ENCODE assay signal across 9 mouse cellular contexts in genomic region chr8:123103285-123103684, GRCm38 (mm10). TPM values are rescaled to one million over a fixed set of nuclear protein-coding genes. Genes with fewer than 3 reads are reported as not detected.
DNase-seq lines count a peak whose midpoint lies in the region; ATAC-seq and TF ChIP-seq lines count a peak whose summit lies in the region.
"Had no signal": no experiment of that assay in that cellular context is flagged by ENCODE, and none has a peak within 500 bp of the region (broad histone marks: within the 10 kb centered on the region; RNA-seq: fewer than 3 reads in every experiment).

No protein-coding gene starts in this region.

- no peaks in the 10 kb centered on the region for H3K9me3 ChIP-seq in lung, embryonic 14.5 days (ENCODE audit: low read depth, low read length)
- H3K9me3 ChIP-seq in embryonic facial prominence, embryonic 12.5 days = no peaks in the 10 kb centered on the region
- H3K9me3 ChIP-seq in limb, embryonic 11.5 days (ENCODE audit: control insufficient read depth, low read length) = no peaks in the 10 kb centered on the region
- no peaks in the 10 kb centered on the region for H3K9me3 ChIP-seq in neural tube, embryonic 15.5 days (replicated peaks)

- H3K36me3 ChIP-seq in lung, embryonic 14.5 days (ENCODE audit: insufficient read depth) = peaks cover 35% of the 10 kb centered on the region
- H3K36me3 ChIP-seq in embryonic facial prominence, embryonic 12.5 days = peaks cover 27% of the 10 kb centered on the region
- H3K36me3 ChIP-seq in limb, embryonic 11.5 days (ENCODE audit: control insufficient read depth, insufficient read depth, low read length) = peaks cover 11% of the 10 kb centered on the region
- H3K36me3 ChIP-seq in neural tube, embryonic 15.5 days = peaks cover 23% of the 10 kb centered on the region

- no peaks in the 10 kb centered on the region for H3K4me1 ChIP-seq in lung, embryonic 14.5 days (ENCODE audit: insufficient read depth)
- peaks cover 9% of the 10 kb centered on the region for H3K4me1 ChIP-seq in embryonic facial prominence, embryonic 12.5 days
- peaks cover 7% of the 10 kb centered on the region; the same call in 1 of the 2 replicates for H3K4me1 ChIP-seq in limb, embryonic 11.5 days (ENCODE audit: control insufficient read depth, insufficient read depth, low read length)
- H3K4me1 ChIP-seq in neural tube, embryonic 15.5 days = peaks cover 18% of the 10 kb centered on the region

- WGBS in lung, embryonic 14.5 days = 13% methylated on average over 14 of the region's 15 CpGs
- 16% methylated on average over 15 of the region's 15 CpGs for WGBS in embryonic facial prominence, embryonic 12.5 days
- 18% methylated on average over 14 of the region's 15 CpGs for WGBS in limb, embryonic 11.5 days
- WGBS in neural tube, embryonic 15.5 days = 16% methylated on average over 15 of the region's 15 CpGs

- no peak for TF ChIP-seq CTCF in lung, embryonic 14.5 days (IDR thresholded peaks at IDR 0.05; ENCODE audit: low read depth)

- peak overlapping the region; percentile 97; the same call in 1 of the 2 replicates for H3K27ac ChIP-seq in lung, embryonic 14.5 days (ENCODE audit: low read depth)
- H3K27ac ChIP-seq in embryonic facial prominence, embryonic 12.5 days = peak overlapping the region; percentile 94
- H3K27ac ChIP-seq in limb, embryonic 11.5 days (replicated peaks; ENCODE audit: low read depth, low read length) = no peak overlapping the region; the same call in 1 of the 2 replicates
- H3K27ac ChIP-seq in neural tube, embryonic 15.5 days (replicated peaks) = peak overlapping the region; percentile 96; the same call in 1 of the 2 replicates

- peak overlapping the region; percentile 98 for H3K4me2 ChIP-seq in lung, embryonic 14.5 days
- H3K4me2 ChIP-seq in embryonic facial prominence, embryonic 12.5 days (replicated peaks) = peak overlapping the region; percentile 84
- peak overlapping the region; percentile 59 for H3K4me2 ChIP-seq in limb, embryonic 11.5 days (ENCODE audit: low read depth, severe bottlenecking)
- peak overlapping the region; percentile 88 for H3K4me2 ChIP-seq in neural tube, embryonic 15.5 days

- no peak for ATAC-seq in lung, embryonic 14.5 days (ENCODE audit: insufficient read depth)
- ATAC-seq in embryonic facial prominence, embryonic 12.5 days (ENCODE audit: insufficient number of reproducible peaks, insufficient read depth, low FRiP score, low TSS enrichment) = no peak
- ATAC-seq in limb, embryonic 11.5 days (ENCODE audit: insufficient number of reproducible peaks, low FRiP score, low TSS enrichment, low read depth) = no peak
- ATAC-seq in neural tube, embryonic 15.5 days (ENCODE audit: low FRiP score) = no peak
- ATAC-seq in megakaryocyte-erythroid progenitor cell, adult 5-6 weeks (replicated peaks; ENCODE audit: low FRiP score, low TSS enrichment, poor library complexity, severe bottlenecking) = no peak

- no peaks in the 10 kb centered on the region for H3K27me3 ChIP-seq in lung, embryonic 14.5 days (ENCODE audit: insufficient read depth, low read length)
- H3K27me3 ChIP-seq in embryonic facial prominence, embryonic 12.5 days = no peaks in the 10 kb centered on the region
- H3K27me3 ChIP-seq in limb, embryonic 11.5 days (ENCODE audit: control insufficient read depth, insufficient read depth, low read length) = no peaks in the 10 kb centered on the region
- no peaks in the 10 kb centered on the region for H3K27me3 ChIP-seq in neural tube, embryonic 15.5 days (replicated peaks)

- peak overlapping the region; percentile 88 for H3K4me3 ChIP-seq in lung, embryonic 14.5 days (ENCODE audit: low read depth, low read length)
- peak overlapping the region; percentile 82 for H3K4me3 ChIP-seq in embryonic facial prominence, embryonic 12.5 days
- H3K4me3 ChIP-seq in limb, embryonic 11.5 days (ENCODE audit: low read depth, low read length) = peak overlapping the region; percentile 94
- H3K4me3 ChIP-seq in neural tube, embryonic 15.5 days (replicated peaks) = peak overlapping the region; percentile 76

- DNase-seq in lung, embryonic 14.5 days = no peak
- DNase-seq in lung, postnatal 4 days = no peak
- DNase-seq in limb, embryonic 11.5 days (ENCODE audit: low spot score) = no peak
- DNase-seq in frontal cortex, postnatal 36 days (ENCODE audit: low spot score in 2 of 2) = no peak
- no peak for DNase-seq in urinary bladder, adult 18-20 months (ENCODE audit: low spot score in 2 of 2)

- peak overlapping the region; percentile 97 for H3K9ac ChIP-seq in lung, embryonic 14.5 days
- H3K9ac ChIP-seq in embryonic facial prominence, embryonic 12.5 days = peak overlapping the region; percentile 98
- H3K9ac ChIP-seq in limb, embryonic 11.5 days (ENCODE audit: low read length) = peak overlapping the region; percentile 96
- peak overlapping the region; percentile 93 for H3K9ac ChIP-seq in neural tube, embryonic 15.5 days (replicated peaks)

RNA-seq across cellular contexts. Expression of gene Rpl13, which starts 1.1 kb away (rescaled TPM):
- polyA plus RNA-seq in lung, embryonic 14.5 days (2014; fragmentation: Nextera tagmentation; extraction: Ambion mirVana) = 1,722 and 1,770 TPM in 2 replicates
- 1,455 and 1,462 TPM in 2 replicates for polyA plus RNA-seq in embryonic facial prominence, embryonic 12.5 days (2016; fragmentation: Nextera tagmentation; extraction: Ambion mirVana)
- polyA plus RNA-seq in limb, embryonic 11.5 days (2014; fragmentation: Nextera tagmentation; extraction: Ambion mirVana) = 1,566 and 1,655 TPM in 2 replicates
- polyA plus RNA-seq in neural tube, embryonic 15.5 days (2015; fragmentation: Nextera tagmentation; extraction: Ambion mirVana) = 659 and 826 TPM in 2 replicates
- total RNA-seq in megakaryocyte-erythroid progenitor cell, adult 5-6 weeks (2014; fragmentation: Nextera tagmentation) = 2,414 and 2,637 TPM in 2 replicates
- 3,345 and 3,531 TPM in 2 replicates for total RNA-seq in megakaryocyte-erythroid progenitor cell, adult 5-6 weeks (2017)

RNA-seq across cellular contexts. Expression of gene Cpne7, which starts 13.9 kb away (rescaled TPM):
- 0.24 and 0.49 TPM in 2 replicates for polyA plus RNA-seq in lung, embryonic 14.5 days (2014; fragmentation: Nextera tagmentation; extraction: Ambion mirVana)
- 0.59 and 1.4 TPM in 2 replicates for polyA plus RNA-seq in embryonic facial prominence, embryonic 12.5 days (2016; fragmentation: Nextera tagmentation; extraction: Ambion mirVana)
- polyA plus RNA-seq in limb, embryonic 11.5 days (2014; fragmentation: Nextera tagmentation; extraction: Ambion mirVana) = 0.57 and 0.82 TPM in 2 replicates
- polyA plus RNA-seq in neural tube, embryonic 15.5 days (2015; fragmentation: Nextera tagmentation; extraction: Ambion mirVana) = 3.7 and 4.7 TPM in 2 replicates
- total RNA-seq in megakaryocyte-erythroid progenitor cell, adult 5-6 weeks (2014; fragmentation: Nextera tagmentation) = 1.5 and 2.3 TPM in 2 replicates
- total RNA-seq in megakaryocyte-erythroid progenitor cell, adult 5-6 weeks (2017) = 1.0 and 1.2 TPM in 2 replicates

RNA-seq across cellular contexts. Expression of gene Spg7, which starts 40.5 kb away (rescaled TPM):
- 44.5 and 45.0 TPM in 2 replicates for polyA plus RNA-seq in lung, embryonic 14.5 days (2014; fragmentation: Nextera tagmentation; extraction: Ambion mirVana)
- 55.5 and 58.2 TPM in 2 replicates for polyA plus RNA-seq in embryonic facial prominence, embryonic 12.5 days (2016; fragmentation: Nextera tagmentation; extraction: Ambion mirVana)
- polyA plus RNA-seq in limb, embryonic 11.5 days (2014; fragmentation: Nextera tagmentation; extraction: Ambion mirVana) = 45.0 and 45.4 TPM in 2 replicates
- 45.8 and 47.6 TPM in 2 replicates for polyA plus RNA-seq in neural tube, embryonic 15.5 days (2015; fragmentation: Nextera tagmentation; extraction: Ambion mirVana)
- 89.0 and 94.3 TPM in 2 replicates for total RNA-seq in megakaryocyte-erythroid progenitor cell, adult 5-6 weeks (2014; fragmentation: Nextera tagmentation)
- 60.1 and 68.2 TPM in 2 replicates for total RNA-seq in megakaryocyte-erythroid progenitor cell, adult 5-6 weeks (2017)

RNA-seq across cellular contexts. Expression of gene Sult5a1, which starts 54.8 kb away (rescaled TPM):
- 16.3 and 17.8 TPM in 2 replicates for polyA plus RNA-seq in lung, embryonic 14.5 days (2014; fragmentation: Nextera tagmentation; extraction: Ambion mirVana)
- polyA plus RNA-seq in embryonic facial prominence, embryonic 12.5 days (2016; fragmentation: Nextera tagmentation; extraction: Ambion mirVana) = 19.2 and 24.1 TPM in 2 replicates
- 6.8 and 8.5 TPM in 2 replicates for polyA plus RNA-seq in limb, embryonic 11.5 days (2014; fragmentation: Nextera tagmentation; extraction: Ambion mirVana)
- polyA plus RNA-seq in neural tube, embryonic 15.5 days (2015; fragmentation: Nextera tagmentation; extraction: Ambion mirVana) = 2.2 and 3.4 TPM in 2 replicates
- not detected in 2 replicates for total RNA-seq in megakaryocyte-erythroid progenitor cell, adult 5-6 weeks (2014; fragmentation: Nextera tagmentation)
- not detected in 2 replicates for total RNA-seq in megakaryocyte-erythroid progenitor cell, adult 5-6 weeks (2017)
- total RNA-seq: common myeloid progenitor, adult 5-6 weeks had no signal
